Mouse (Mus musculus) limb, embryonic 14.5 days (tissue): ENCODE results near the gene Med16. TPM values are rescaled to one million over a fixed set of nuclear protein-coding genes. Genes with fewer than 3 reads are reported as not detected.
A peak's percentile ranks its signal among the peaks of the same experiment; 100 is the strongest.

Experiments used
- ATAC-seq: fragments of 200-750 bp; cut with Nextera tagmentation; 2 replicates; pipeline ENCODE4 v1.8.0; 2017; ENCODE audit warnings: low read depth, moderate number of reproducible peaks, moderate TSS enrichment; ENCODE audit not compliant: low FRiP score
- DNase-seq: peaks from one replicate; pipeline ENCODE4 v3.0.0-alpha.2; 2015; ENCODE audit warnings: low spot score
- H3K27ac ChIP-seq: fragments of 300-500 bp; sonication (generic); replicated peaks from 2 replicates; pipeline ENCODE4 v1.5.1; 2014; ENCODE audit warnings: low read depth, mild to moderate bottlenecking, low read length, moderate library complexity, mixed read lengths
- H3K27me3 ChIP-seq: fragments of 300-500 bp; sonication (generic); 2 replicates; pipeline ENCODE4 v1.6.1; 2014; ENCODE audit warnings: low read length, mixed read lengths; ENCODE audit not compliant: control insufficient read depth, insufficient read depth
- H3K36me3 ChIP-seq: fragments of 300-500 bp; sonication (generic); 2 replicates; pipeline ENCODE4 v1.6.1; 2014; ENCODE audit warnings: mild to moderate bottlenecking, low read length, moderate library complexity, mixed read lengths; ENCODE audit not compliant: control insufficient read depth, insufficient read depth
- H3K4me1 ChIP-seq: fragments of 300-500 bp; sonication (generic); 2 replicates; pipeline ENCODE4 v1.6.1; 2014; ENCODE audit warnings: antibody characterized with exemption, low read length, mixed read lengths; ENCODE audit not compliant: control insufficient read depth, insufficient read depth
- H3K4me2 ChIP-seq: fragments of 300-500 bp; sonication (generic); replicated peaks from 2 replicates; pipeline ENCODE4 v1.6.1; 2014; ENCODE audit warnings: low read depth, mild to moderate bottlenecking, low read length, moderate library complexity; ENCODE audit not compliant: severe bottlenecking
- H3K4me3 ChIP-seq: fragments of 300-500 bp; sonication (generic); replicated peaks from 2 replicates; pipeline ENCODE4 v1.5.1; 2014; ENCODE audit warnings: low read length
- H3K9ac ChIP-seq: fragments of 300-500 bp; sonication (generic); 2 replicates; pipeline ENCODE4 v1.6.1; 2014; ENCODE audit warnings: mild to moderate bottlenecking, low read depth, low read length, moderate library complexity; ENCODE audit not compliant: severe bottlenecking
- H3K9me3 ChIP-seq: fragments of 300-500 bp; sonication (generic); 2 replicates; pipeline ENCODE4 v1.6.1; 2016; ENCODE audit warnings: low read length; ENCODE audit not compliant: control insufficient read depth
- POLR2A ChIP-seq: fragments of 200-500 bp; IDR thresholded peaks from 2 replicates; pipeline ENCODE4 v1.8.0; 2012; ENCODE audit warnings: inconsistent platforms, mild to moderate bottlenecking, moderate library complexity, borderline replicate concordance; ENCODE audit not compliant: insufficient read depth, insufficient read length; ENCODE audit errors: extremely low read depth
- WGBS: fragments of 180-500 bp; shearing (Covaris S2); extraction: QIAGEN DNeasy Blood & Tissue Kit; methylation state at CpG from one replicate; pipeline ENCODE4 v1.1.7; 2014; 5-methylcytosine and 5-hydroxymethylcytosine counted together
- polyA plus RNA-seq, 2 experiments: library from polyadenylated mRNA; depleted of rRNA in 1 of 2; stranded (reverse) in 1 of 2; unstranded in 1 of 2; fragments of >200 nt; fragmentation: Nextera tagmentation in 1 of 2; extraction: Ambion mirVana in 1 of 2; gene quantifications; 2 replicates each; pipeline versions ENCODE4 v1.2.1 to v1.2.3; 2012 to 2014

The Med16 gene
- polyA plus RNA-seq, 2 experiments, result 33.4 to 54.6 TPM

DNA sequence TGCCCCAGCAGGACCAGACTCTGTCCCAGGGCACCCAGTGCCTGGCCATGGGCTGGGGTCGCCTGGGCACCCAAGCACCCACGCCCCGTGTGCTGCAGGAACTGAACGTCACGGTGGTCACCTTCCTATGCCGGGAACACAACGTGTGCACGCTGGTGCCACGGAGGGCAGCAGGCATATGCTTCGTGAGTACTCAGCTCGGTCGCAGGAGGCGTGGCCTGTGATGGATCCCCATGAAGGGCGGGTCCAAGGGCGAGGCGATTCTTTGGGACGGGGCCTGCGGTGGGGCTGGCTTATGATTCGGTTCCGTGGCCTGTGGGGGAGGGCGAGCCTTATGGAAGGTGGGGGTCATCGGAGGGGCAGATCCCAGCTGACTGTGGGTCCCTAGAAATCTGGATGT lies 26.7 kb downstream of the Med16 start:
- Histone ChIP-seq H3K9me3 (no peaks in the 10 kb centered on the region), H3K4me2 (peak overlapping the region; percentile 43), H3K4me1 (peaks cover 6% of the 10 kb centered on the region; the same call in 1 of the 2 replicates), H3K9ac (0 out of 2 replicates have a peak overlapping the region, but pooled peaks have one; percentile 38), H3K4me3 (peak overlapping the region; percentile 16; the same call in 1 of the 2 replicates), H3K27me3 (no peaks in the 10 kb centered on the region), H3K36me3 (no peaks in the 10 kb centered on the region), H3K27ac (no peak overlapping the region)
- no peak for TF ChIP-seq POLR2A
- ATAC-seq (peak; percentile 38; the same call in 1 of the 2 replicates), DNase-seq (no peak)
- WGBS, result 7% methylated on average over 22 of the region's 22 CpGs

DNA sequence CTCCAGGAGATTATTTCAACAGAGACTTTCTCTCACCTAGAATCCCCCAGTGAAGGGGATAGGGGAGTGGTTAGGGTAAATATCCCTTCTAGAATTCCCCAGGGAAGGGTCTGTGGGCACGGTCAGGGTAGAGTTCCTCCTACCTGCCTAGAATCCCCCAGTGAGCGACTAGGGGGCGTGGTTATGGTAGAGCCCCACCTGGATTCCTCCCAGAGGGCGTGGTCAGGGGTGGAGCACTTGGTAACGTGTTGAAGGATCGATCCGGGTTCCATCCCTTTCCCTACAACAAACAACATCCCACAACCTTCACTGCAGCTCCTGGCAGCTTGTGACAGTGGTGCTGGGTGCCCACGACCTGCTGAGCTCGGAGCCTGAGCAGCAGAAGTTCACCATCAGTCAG lies 28.0 kb downstream of the Med16 start:
- no peak overlapping the region for H3K9ac ChIP-seq
- no peak for ATAC-seq
- H3K9me3 ChIP-seq, result no peaks in the 10 kb centered on the region
- 16% methylated on average over 9 of the region's 9 CpGs for WGBS
- no peak for TF ChIP-seq POLR2A
- H3K27me3 ChIP-seq, result no peaks in the 10 kb centered on the region
- H3K4me3 ChIP-seq, result no peak overlapping the region
- no peak for DNase-seq
- peaks cover 6% of the 10 kb centered on the region; the same call in 1 of the 2 replicates for H3K4me1 ChIP-seq
- H3K36me3 ChIP-seq, result no peaks in the 10 kb centered on the region
- H3K4me2 ChIP-seq, result no peak overlapping the region
- no peak overlapping the region for H3K27ac ChIP-seq

DNA sequence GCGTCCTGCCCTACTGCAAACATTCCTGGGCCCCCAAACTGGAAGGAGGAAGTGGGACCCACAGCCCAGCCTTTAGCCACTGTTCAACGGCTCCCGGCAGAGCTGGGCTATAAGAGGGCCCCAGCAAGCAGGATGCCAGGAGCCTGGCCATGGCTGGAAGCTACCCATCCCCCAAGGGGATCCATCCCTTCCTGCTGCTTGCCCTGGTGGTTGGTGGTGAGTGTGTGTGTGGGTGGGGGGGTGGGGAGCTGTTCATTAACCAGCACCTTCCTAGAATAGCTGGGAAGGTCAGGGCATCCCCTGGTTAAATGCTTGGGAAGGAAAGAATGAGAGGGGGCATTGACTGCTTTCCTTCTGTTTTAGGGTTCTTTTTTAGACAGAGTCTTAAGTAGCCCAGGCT lies 29.2 kb downstream of the Med16 start:
- H3K9ac ChIP-seq, result no peak overlapping the region
- DNase-seq, result no peak
- H3K4me1 ChIP-seq, result peaks cover 12% of the 10 kb centered on the region; the same call in 1 of the 2 replicates
- 31% methylated on average over 3 of the region's 3 CpGs for WGBS
- no peak overlapping the region for H3K4me3 ChIP-seq
- ATAC-seq, result no peak
- no peaks in the 10 kb centered on the region for H3K36me3 ChIP-seq
- no peaks in the 10 kb centered on the region for H3K27me3 ChIP-seq
- TF ChIP-seq POLR2A, result no peak
- no peaks in the 10 kb centered on the region for H3K9me3 ChIP-seq
- H3K27ac ChIP-seq, result no peak overlapping the region
- H3K4me2 ChIP-seq, result no peak overlapping the region

DNA sequence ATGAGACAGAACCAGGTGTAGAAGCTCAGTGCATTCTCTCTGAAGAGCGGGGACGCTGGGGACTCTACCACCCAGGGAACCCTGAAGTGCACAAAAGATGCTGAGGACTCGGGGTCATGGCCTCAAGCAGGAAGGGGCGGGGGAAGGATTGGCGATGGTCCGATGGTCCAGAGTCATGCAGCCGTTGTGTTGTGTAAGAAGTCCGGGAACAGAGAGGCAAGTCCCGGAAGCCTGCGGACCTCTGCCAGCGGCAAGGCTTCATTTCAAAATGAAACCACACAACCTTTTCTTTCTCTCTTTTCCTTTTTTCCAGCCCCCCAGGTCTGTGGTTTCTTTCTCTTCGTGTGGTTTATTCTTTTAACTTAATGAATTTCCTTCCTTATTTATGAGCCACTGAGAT lies 31.0 kb downstream of the Med16 start:
- no peaks in the 10 kb centered on the region for H3K27me3 ChIP-seq
- TF ChIP-seq POLR2A, result no peak
- no peak for ATAC-seq
- H3K36me3 ChIP-seq, result no peaks in the 10 kb centered on the region
- no peak overlapping the region for H3K4me2 ChIP-seq
- H3K4me1 ChIP-seq, result peaks cover 18% of the 10 kb centered on the region; the same call in 1 of the 2 replicates
- 50% methylated on average over 12 of the region's 12 CpGs for WGBS
- DNase-seq, result no peak
- H3K4me3 ChIP-seq, result no peak overlapping the region
- H3K9me3 ChIP-seq, result no peaks in the 10 kb centered on the region
- H3K27ac ChIP-seq, result no peak overlapping the region
- no peak overlapping the region for H3K9ac ChIP-seq

DNA sequence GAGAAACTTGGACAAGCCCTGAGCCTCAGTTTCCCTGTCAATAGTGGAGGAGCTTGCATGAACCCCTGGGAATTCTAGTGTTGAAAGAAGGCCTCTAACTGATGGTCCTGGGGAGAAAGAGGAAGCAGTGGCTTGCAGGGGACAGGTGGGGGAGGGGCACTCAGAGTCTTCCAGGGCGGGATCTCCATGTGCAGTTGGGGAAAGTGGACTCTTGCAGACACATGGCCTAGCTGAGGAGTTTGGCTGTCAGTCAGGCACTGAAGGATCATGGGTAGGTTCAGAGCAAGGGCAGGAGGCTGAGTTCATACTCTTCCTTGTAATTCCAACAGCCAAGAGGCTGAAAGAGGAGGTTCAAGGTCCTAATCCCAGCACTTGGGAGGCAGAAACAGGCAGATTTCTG lies 31.5 kb downstream of the Med16 start:
- no peak overlapping the region for H3K9ac ChIP-seq

More for the DNA sequence above, 31.5 kb downstream of the Med16 start:
- TF ChIP-seq POLR2A, result no peak
- DNase-seq (no peak), ATAC-seq (no peak)
- no peak overlapping the region for H3K27ac ChIP-seq
- H3K4me2 ChIP-seq, result no peak overlapping the region
- peaks cover 18% of the 10 kb centered on the region; the same call in 1 of the 2 replicates for H3K4me1 ChIP-seq
- H3K4me3 ChIP-seq, result no peak overlapping the region
- no peaks in the 10 kb centered on the region for H3K9me3 ChIP-seq
- H3K27me3 ChIP-seq, result no peaks in the 10 kb centered on the region
- H3K36me3 ChIP-seq, result no peaks in the 10 kb centered on the region
- WGBS, result 69% methylated on average over 1 of the region's 1 CpGs
